Mouse (Mus musculus) testis, adult 2 months (tissue): ENCODE measurements at regions not wholly inside any gene's neighbourhood (a gene's known extent, or its start where the extent isn't known, plus 50 kb on each side); places are given as distances from the start of the nearest gene placed in this dataset.

Experiments used
- CTCF ChIP-seq: fragments of 200-500 bp; IDR thresholded peaks from 2 replicates; pipeline ENCODE4 v1.5.1; 2012; ENCODE audit warnings: low read depth, mild to moderate bottlenecking, inconsistent platforms, low read length, moderate library complexity; ENCODE audit not compliant: control insufficient read depth, insufficient read depth, insufficient replicate concordance
- POLR2A ChIP-seq: fragments of 200-500 bp; IDR thresholded peaks from 2 replicates; pipeline ENCODE4 v1.6.1; 2012; ENCODE audit warnings: low read depth, mild to moderate bottlenecking, inconsistent platforms, low read length, moderate library complexity; ENCODE audit not compliant: control insufficient read depth

GRCm38 (mm10) chr6:67116306-67116705 lies 79.0 kb upstream of the Gadd45a start:
- TF ChIP-seq CTCF (no peak), POLR2A (no peak)
